Mouse (Mus musculus): ENCODE measurements around the gene Zc2hc1b. TPM values are rescaled to one million over a fixed set of nuclear protein-coding genes. Genes with fewer than 3 reads are reported as not detected.

The Zc2hc1b gene
- not detected for total RNA-seq (2021)
- long read RNA-seq, experiment 1 = 0 reads
- long read RNA-seq, experiment 2 = 0 reads

GRCm38 (mm10) chr10:13177973-13178624 is at the start of gene Zc2hc1b:
Gene Zc2hc1b, minus strand, starts transcription at chr10:13178023.
- Histone ChIP-seq H3K4me3 (no peak within 1 kb of the TSS), H3K27ac (no peak within 1 kb of the TSS)
- TF ChIP-seq CTCF (conservative IDR thresholded peaks at IDR 0.05) = no peak
- DNase-seq (ENCODE audit: low spot score in 2 of 2) = no peak

- H3K4me3 ChIP-seq = no peak overlapping the region
- DNase-seq (ENCODE audit: low spot score in 2 of 2) = no peak
- no peak for TF ChIP-seq CTCF (conservative IDR thresholded peaks at IDR 0.05)
- H3K27ac ChIP-seq = no peak overlapping the region
Measured at GRCm38 (mm10) chr10:13225377-13226063, 47.7 kb upstream of the Zc2hc1b start.

DNA sequence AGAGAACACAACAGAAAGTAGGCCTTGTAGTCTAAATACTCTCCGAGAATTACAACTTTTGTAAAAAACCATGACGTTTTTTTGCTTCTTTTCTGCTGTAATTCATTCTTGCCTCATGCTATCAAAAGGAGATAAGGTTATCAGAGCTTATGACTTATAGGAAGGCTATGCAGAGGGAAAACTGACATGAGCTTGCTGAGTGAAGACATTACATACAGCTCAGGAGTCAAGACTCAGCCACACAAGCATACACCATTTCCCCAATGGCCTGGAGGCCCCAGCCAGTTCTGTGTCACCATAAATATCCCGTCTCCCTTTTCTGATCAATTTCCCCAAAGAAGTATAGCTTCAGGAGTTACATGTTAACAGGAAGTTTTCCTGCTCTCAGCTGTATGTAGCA is 44.3 kb upstream of the Zc2hc1b start:
- Histone ChIP-seq H3K27ac (no peak overlapping the region), H3K4me3 (no peak overlapping the region)
- no peak for DNase-seq (ENCODE audit: low spot score in 2 of 2)
- TF ChIP-seq CTCF (conservative IDR thresholded peaks at IDR 0.05) = no peak

- no peak for DNase-seq (ENCODE audit: low spot score in 2 of 2)
- no peak overlapping the region for H3K4me3 ChIP-seq
- no peak overlapping the region for H3K27ac ChIP-seq
- no peak for TF ChIP-seq CTCF (conservative IDR thresholded peaks at IDR 0.05)
Measured at GRCm38 (mm10) chr10:13220061-13220460, 42.2 kb upstream of the Zc2hc1b start.

DNA sequence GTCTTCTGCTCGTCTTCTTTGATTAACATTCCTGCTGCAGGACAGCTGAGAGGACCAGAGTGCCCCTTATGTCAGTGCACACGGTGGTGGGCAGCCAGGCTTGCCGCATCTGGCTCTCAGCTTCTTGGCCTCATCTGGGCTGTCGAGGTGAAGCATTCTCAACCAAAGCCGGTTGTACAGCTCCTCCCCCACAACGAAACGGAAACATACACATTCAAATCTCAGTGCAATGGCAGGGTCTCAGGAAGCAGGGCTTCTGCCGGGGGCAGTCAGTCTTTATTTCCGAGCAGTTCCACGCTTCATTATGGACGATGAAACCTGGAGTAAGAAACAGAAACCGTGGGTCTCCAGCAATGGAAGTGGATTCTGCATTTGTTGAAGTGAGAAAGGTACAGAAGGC is 36.1 kb upstream of the Zc2hc1b start:
- H3K4me3 ChIP-seq = no peak overlapping the region

GRCm38 (mm10) chr10:13212829-13213228 is 35.0 kb upstream of the Zc2hc1b start:
- no peak for TF ChIP-seq CTCF (conservative IDR thresholded peaks at IDR 0.05)
- DNase-seq (ENCODE audit: low spot score in 2 of 2) = no peak
- H3K4me3 ChIP-seq = no peak overlapping the region
- H3K27ac ChIP-seq = no peak overlapping the region

More for the DNA sequence above, 36.1 kb upstream of the Zc2hc1b start:
- no peak for DNase-seq (ENCODE audit: low spot score in 2 of 2)
- no peak for TF ChIP-seq CTCF (conservative IDR thresholded peaks at IDR 0.05)
- H3K27ac ChIP-seq = no peak overlapping the region

GRCm38 (mm10) chr10:13212326-13212725 is 34.5 kb upstream of the Zc2hc1b start:
- Histone ChIP-seq H3K4me3 (no peak overlapping the region), H3K27ac (no peak overlapping the region)
- no peak for DNase-seq (ENCODE audit: low spot score in 2 of 2)
- no peak for TF ChIP-seq CTCF (conservative IDR thresholded peaks at IDR 0.05)

DNA sequence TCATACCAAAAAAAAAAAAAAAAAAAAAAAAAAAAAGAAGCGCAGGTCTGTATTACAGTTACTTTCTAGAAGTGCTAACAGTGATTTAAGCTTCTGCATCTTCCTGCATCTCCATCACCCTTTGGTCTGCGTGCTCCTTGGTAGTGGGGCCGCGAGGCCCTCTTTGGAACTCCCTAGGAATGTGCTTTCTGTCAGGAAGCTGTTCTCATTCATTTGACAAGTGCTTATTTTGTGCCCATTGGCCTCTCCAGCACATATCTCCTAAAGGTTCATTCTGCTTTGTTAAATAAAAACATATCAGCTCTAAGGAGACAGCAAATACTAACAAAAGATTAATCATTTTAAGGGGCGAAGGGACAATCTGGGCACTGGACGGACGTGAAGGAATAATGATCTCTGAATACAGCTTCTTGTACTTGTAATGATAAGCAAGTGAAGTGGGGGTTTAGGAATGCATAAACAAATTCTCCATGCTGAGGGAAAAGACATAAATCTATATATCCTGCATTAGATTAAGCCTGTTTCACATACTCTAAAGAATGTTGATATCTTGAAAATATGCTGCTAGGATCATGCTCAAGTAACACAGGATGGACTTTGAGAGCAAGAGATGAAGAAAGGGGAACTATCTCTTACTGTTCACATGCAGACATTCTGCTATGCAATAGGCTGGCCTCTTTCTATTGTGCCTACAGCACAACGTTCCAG is 32.3 kb upstream of the Zc2hc1b start:
- no peak overlapping the region for H3K4me3 ChIP-seq
- TF ChIP-seq CTCF (conservative IDR thresholded peaks at IDR 0.05) = no peak
- no peak overlapping the region for H3K27ac ChIP-seq
- no peak for DNase-seq (ENCODE audit: low spot score in 2 of 2)

GRCm38 (mm10) chr10:13209506-13209905 is 31.7 kb upstream of the Zc2hc1b start:
- DNase-seq (ENCODE audit: low spot score in 2 of 2) = no peak
- Histone ChIP-seq H3K27ac (no peak overlapping the region), H3K4me3 (no peak overlapping the region)
- no peak for TF ChIP-seq CTCF (conservative IDR thresholded peaks at IDR 0.05)

DNA sequence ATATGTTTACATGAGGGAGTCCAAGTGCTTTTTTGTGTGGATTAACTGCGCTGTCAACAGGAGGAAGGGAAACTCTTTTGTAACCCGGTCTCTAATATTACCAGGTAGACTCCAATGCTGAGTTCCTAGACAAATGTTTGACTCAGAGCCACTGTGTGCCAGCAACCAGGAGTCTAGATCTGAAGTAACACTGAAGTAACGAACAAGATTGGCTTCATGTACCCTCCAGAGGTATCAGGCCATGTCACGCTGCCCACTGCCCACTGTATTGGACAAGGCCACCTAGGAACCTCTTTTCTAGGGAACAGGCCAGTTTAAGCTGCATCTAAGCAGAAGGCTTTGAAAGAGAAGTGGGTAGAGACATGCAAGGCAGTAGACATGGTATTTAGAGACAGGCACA is 31.2 kb upstream of the Zc2hc1b start:
- no peak for DNase-seq (ENCODE audit: low spot score in 2 of 2)
- TF ChIP-seq CTCF (conservative IDR thresholded peaks at IDR 0.05) = no peak
- Histone ChIP-seq H3K27ac (no peak overlapping the region), H3K4me3 (no peak overlapping the region)

GRCm38 (mm10) chr10:13201741-13202293 is 24.0 kb upstream of the Zc2hc1b start:
- DNase-seq (ENCODE audit: low spot score in 2 of 2) = no peak
- TF ChIP-seq CTCF (conservative IDR thresholded peaks at IDR 0.05) = no peak
- Histone ChIP-seq H3K4me3 (no peak overlapping the region), H3K27ac (no peak overlapping the region)

DNA sequence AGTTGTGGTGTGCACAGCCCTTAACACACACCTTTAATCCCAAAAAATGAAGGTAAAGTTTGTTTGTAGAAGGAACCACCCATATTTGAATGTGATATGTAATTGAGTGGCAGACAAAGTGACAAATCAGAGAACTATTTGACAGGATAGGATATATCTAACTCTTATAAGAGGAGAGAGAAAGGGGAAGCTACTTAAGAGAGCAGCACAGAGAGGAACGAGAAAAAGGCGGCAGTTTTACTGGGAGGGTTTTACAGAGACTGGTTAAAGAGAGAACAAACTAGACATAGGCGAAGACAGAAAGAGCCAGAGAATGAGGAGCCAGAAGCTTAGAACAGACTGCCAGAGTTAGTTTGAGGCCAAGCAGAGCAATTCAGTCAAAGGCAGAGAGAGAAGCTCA is 23.0 kb upstream of the Zc2hc1b start:
- DNase-seq (ENCODE audit: low spot score in 2 of 2) = no peak
- Histone ChIP-seq H3K4me3 (no peak overlapping the region), H3K27ac (no peak overlapping the region)
- no peak for TF ChIP-seq CTCF (conservative IDR thresholded peaks at IDR 0.05)

DNA sequence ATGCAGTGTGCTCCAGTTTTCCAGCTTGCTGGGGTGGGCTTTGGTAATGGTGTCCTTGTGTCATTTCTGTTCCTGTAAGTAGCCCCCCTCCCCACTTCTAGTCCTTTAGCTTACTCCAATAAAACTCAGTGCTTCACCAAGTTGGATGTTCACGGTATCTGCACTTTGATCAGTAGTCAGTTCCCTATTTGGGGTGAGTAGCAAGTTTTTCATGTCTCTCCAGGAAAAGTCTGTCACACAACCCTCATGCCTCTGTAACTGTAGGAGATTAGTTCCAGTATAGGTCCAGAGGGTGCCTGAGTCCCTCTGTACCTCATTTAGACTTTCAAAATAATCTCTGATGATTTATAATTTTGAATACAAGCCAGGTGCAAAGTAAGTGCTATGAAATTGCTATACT is 21.4 kb upstream of the Zc2hc1b start:
- no peak for DNase-seq (ENCODE audit: low spot score in 2 of 2)
- Histone ChIP-seq H3K27ac (no peak overlapping the region), H3K4me3 (no peak overlapping the region)
- no peak for TF ChIP-seq CTCF (conservative IDR thresholded peaks at IDR 0.05)

Measured in layer of hippocampus, adult 2 months (tissue).